ENCODE assay signal across 32 mouse cellular contexts in genomic region chr13:69182478-69182877, GRCm38 (mm10).
"Had no signal": no experiment of that assay in that cellular context is flagged by ENCODE, and none has a peak within 500 bp of the region (broad histone marks: within the 10 kb centered on the region; RNA-seq: fewer than 3 reads in every experiment).

No protein-coding gene starts in this region.

- H3K4me1 ChIP-seq: heart, embryonic 10.5 days; heart, embryonic 12.5 days; heart, embryonic 13.5 days; heart, embryonic 15.5 days; hindbrain, embryonic 10.5 days; hindbrain, embryonic 12.5 days; hindbrain, embryonic 13.5 days; hindbrain, embryonic 15.5 days; intestine, embryonic 15.5 days; kidney, embryonic 15.5 days had no signal

- DNase-seq: heart, postnatal 10 days; heart, postnatal 36 days; heart, postnatal 4 days; kidney, adult 11 months; kidney, adult 18-20 months; kidney, adult 2 months; kidney, adult 8-10 months; kidney, adult 9 months; kidney, postnatal 10 days; kidney, postnatal 14 days; kidney, postnatal 25 days; kidney, postnatal 36 days; kidney, postnatal 4 days had no signal

- H3K27me3 ChIP-seq: heart, embryonic 12.5 days; heart, embryonic 13.5 days; heart, embryonic 15.5 days; hindbrain, embryonic 12.5 days; hindbrain, embryonic 13.5 days; hindbrain, embryonic 15.5 days; intestine, embryonic 15.5 days; kidney, embryonic 15.5 days had no signal

- H3K9ac ChIP-seq: heart, embryonic 12.5 days; heart, embryonic 13.5 days; heart, embryonic 15.5 days; hindbrain, embryonic 12.5 days; hindbrain, embryonic 13.5 days; hindbrain, embryonic 14.5 days; hindbrain, embryonic 15.5 days; intestine, embryonic 15.5 days; kidney, embryonic 15.5 days had no signal

- ATAC-seq: hindbrain, embryonic 16.5 days; hindbrain, postnatal 0 days; inflammation-experienced regulatory T-cells, adult 6 months; intestine, embryonic 15.5 days; intestine, embryonic 16.5 days; intestine, postnatal 0 days had no signal

- H3K4me3 ChIP-seq: heart, embryonic 10.5 days; heart, embryonic 12.5 days; heart, embryonic 13.5 days; heart, embryonic 15.5 days; hindbrain, embryonic 10.5 days; hindbrain, embryonic 12.5 days; hindbrain, embryonic 13.5 days; hindbrain, embryonic 15.5 days; intestine, embryonic 15.5 days; kidney, embryonic 15.5 days; layer of hippocampus, adult 2 months had no signal

- H3K4me2 ChIP-seq: heart, embryonic 11.5 days; heart, embryonic 12.5 days; heart, embryonic 13.5 days; heart, embryonic 15.5 days; hindbrain, embryonic 12.5 days; hindbrain, embryonic 13.5 days; hindbrain, embryonic 14.5 days; hindbrain, embryonic 15.5 days; intestine, embryonic 15.5 days; kidney, embryonic 15.5 days had no signal

- H3K27ac ChIP-seq: heart, embryonic 10.5 days; heart, embryonic 13.5 days; heart, embryonic 15.5 days; hindbrain, embryonic 10.5 days; hindbrain, embryonic 12.5 days; hindbrain, embryonic 13.5 days; hindbrain, embryonic 14.5 days; hindbrain, embryonic 15.5 days; hindbrain, postnatal 0 days; intestine, embryonic 15.5 days; kidney, embryonic 15.5 days; kidney, postnatal 0 days; layer of hippocampus, adult 2 months had no signal

- H3K36me3 ChIP-seq: heart, embryonic 10.5 days; heart, embryonic 12.5 days; heart, embryonic 13.5 days; heart, embryonic 15.5 days; hindbrain, embryonic 10.5 days; hindbrain, embryonic 12.5 days; hindbrain, embryonic 13.5 days; hindbrain, embryonic 15.5 days; intestine, embryonic 15.5 days; kidney, embryonic 15.5 days had no signal

- H3K9me3 ChIP-seq: heart, embryonic 10.5 days; heart, embryonic 13.5 days; heart, embryonic 15.5 days; hindbrain, embryonic 10.5 days; hindbrain, embryonic 12.5 days; hindbrain, embryonic 13.5 days; hindbrain, embryonic 15.5 days; intestine, embryonic 15.5 days; kidney, embryonic 15.5 days had no signal
